Mouse (Mus musculus): Measurements from ENCODE around the gene Gm21865.
"Not testable (repeated sequence)": the region's sequence is repeated elsewhere in the genome, so short reads cannot be mapped to it uniquely, and the experiment has no call there.

Gm21865 gene

DNA sequence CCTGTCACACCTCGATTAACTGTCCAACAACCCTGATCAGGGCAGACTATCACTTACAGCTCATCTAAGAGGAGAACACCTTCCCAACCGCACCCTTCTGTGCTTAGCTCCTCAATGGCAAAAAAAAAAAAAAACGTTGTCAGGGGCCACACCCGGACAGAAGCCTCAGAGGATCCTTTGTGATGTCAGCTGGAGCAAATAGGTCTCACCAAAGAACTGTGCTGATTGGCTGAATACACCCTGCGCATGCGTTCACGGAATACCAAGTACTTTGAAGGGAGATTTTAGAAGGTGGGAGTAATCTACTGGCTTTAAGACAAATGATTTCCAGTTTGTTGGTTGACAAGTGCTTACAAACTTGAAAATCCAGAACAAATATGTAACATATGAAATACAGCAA lies at the start of gene Gm21865:
Gm21865 (minus strand) TSS at position 101 of the 400 bp plus-strand sequence.
- DNase-seq (ENCODE audit: low spot score) = not testable (repeated sequence)
